Mouse (Mus musculus) midbrain, embryonic 14.5 days (tissue): Measurements from ENCODE around the gene Megf6. TPM values are rescaled to one million over a fixed set of nuclear protein-coding genes. Genes with fewer than 3 reads are reported as not detected.

Experiments used
- ATAC-seq: fragments of 200-750 bp; cut with Nextera tagmentation; 2 replicates; pipeline ENCODE4 v1.8.0; 2017; ENCODE audit warnings: moderate number of reproducible peaks, moderate library complexity; ENCODE audit not compliant: low FRiP score, low TSS enrichment
- DNase-seq: peaks from one replicate; pipeline ENCODE4 v3.0.0-alpha.2; 2015
- H3K27ac ChIP-seq: fragments of 300-500 bp; sonication (generic); replicated peaks from 2 replicates; pipeline ENCODE4 v1.5.1; 2014; ENCODE audit warnings: mild to moderate bottlenecking, low read depth, low read length, moderate library complexity
- H3K27me3 ChIP-seq: fragments of 300-500 bp; sonication (generic); 2 replicates; pipeline ENCODE4 v1.6.1; 2014; ENCODE audit warnings: low read length, control low read depth, mixed read lengths; ENCODE audit not compliant: control insufficient read depth, insufficient read depth
- H3K36me3 ChIP-seq: fragments of 300-500 bp; sonication (generic); 2 replicates; pipeline ENCODE4 v1.6.1; 2014; ENCODE audit warnings: low read length, control low read depth; ENCODE audit not compliant: control insufficient read depth, insufficient read depth
- H3K4me1 ChIP-seq: fragments of 300-500 bp; sonication (generic); 2 replicates; pipeline ENCODE4 v1.6.1; 2014; ENCODE audit warnings: mild to moderate bottlenecking, antibody characterized with exemption, low read length, control low read depth; ENCODE audit not compliant: control insufficient read depth, insufficient read depth
- H3K4me2 ChIP-seq: fragments of 300-500 bp; sonication (generic); 2 replicates; pipeline ENCODE4 v1.6.1; 2014; ENCODE audit warnings: mild to moderate bottlenecking, low read length, moderate library complexity
- H3K4me3 ChIP-seq: fragments of 300-500 bp; sonication (generic); replicated peaks from 2 replicates; pipeline ENCODE4 v1.5.1; 2014; ENCODE audit warnings: low read depth, low read length
- H3K9ac ChIP-seq: fragments of 300-500 bp; sonication (generic); replicated peaks from 2 replicates; pipeline ENCODE4 v1.6.1; 2014; ENCODE audit warnings: mild to moderate bottlenecking, low read length, moderate library complexity
- H3K9me3 ChIP-seq: fragments of 300-500 bp; sonication (generic); 2 replicates; pipeline ENCODE4 v1.6.1; 2016; ENCODE audit warnings: low read length, control low read depth, mixed read lengths; ENCODE audit not compliant: control insufficient read depth
- WGBS: fragments of 180-500 bp; shearing (Covaris S2); extraction: QIAGEN DNeasy Blood & Tissue Kit; methylation state at CpG from one replicate; pipeline ENCODE4 v1.1.7; 2014; 5-methylcytosine and 5-hydroxymethylcytosine counted together
- polyA plus RNA-seq: library from polyadenylated mRNA; unstranded; fragments of >200 nt; fragmentation: Nextera tagmentation; extraction: Ambion mirVana; gene quantifications from 2 replicates; pipeline ENCODE4 v1.2.1, GENCODE M21; 2014

The Megf6 gene
- polyA plus RNA-seq, 1 experiment from 2014 or later: 8.4 TPM

- ATAC-seq (no peak), DNase-seq (no peak)
- H3K4me2 ChIP-seq: no peak overlapping the region
- H3K9me3 ChIP-seq: no peaks in the 10 kb centered on the region
- H3K27me3 ChIP-seq: no peaks in the 10 kb centered on the region
- H3K4me3 ChIP-seq: no peak overlapping the region
- no peak overlapping the region for H3K9ac ChIP-seq
- no peaks in the 10 kb centered on the region for H3K4me1 ChIP-seq
- no peak overlapping the region for H3K27ac ChIP-seq
- WGBS: 82% methylated on average over 8 of the region's 8 CpGs
- H3K36me3 ChIP-seq: no peaks in the 10 kb centered on the region
Measured at GRCm38 (mm10) chr4:154188948-154189347, 18.4 kb downstream of the Megf6 start.

GRCm38 (mm10) chr4:154197961-154198360, 27.4 kb downstream of the Megf6 start:
- ATAC-seq (no peak), DNase-seq (no peak)
- Histone ChIP-seq H3K4me2 (no peak overlapping the region), H3K9me3 (no peaks in the 10 kb centered on the region), H3K27me3 (no peaks in the 10 kb centered on the region), H3K36me3 (no peaks in the 10 kb centered on the region), H3K27ac (no peak overlapping the region), H3K9ac (no peak overlapping the region), H3K4me1 (peaks cover 10% of the 10 kb centered on the region), H3K4me3 (no peak overlapping the region)
- 50% methylated on average over 6 of the region's 6 CpGs for WGBS

GRCm38 (mm10) chr4:154198377-154198961, 27.9 kb downstream of the Megf6 start:
- no peak overlapping the region for H3K4me3 ChIP-seq
- ATAC-seq: no peak
- H3K4me1 ChIP-seq: peaks cover 10% of the 10 kb centered on the region
- 8% methylated on average over 7 of the region's 7 CpGs for WGBS
- no peaks in the 10 kb centered on the region for H3K27me3 ChIP-seq
- H3K4me2 ChIP-seq: 0 out of 2 replicates have a peak overlapping the region, but pooled peaks have one; percentile 2
- H3K36me3 ChIP-seq: no peaks in the 10 kb centered on the region
- H3K9me3 ChIP-seq: no peaks in the 10 kb centered on the region
- no peak overlapping the region for H3K9ac ChIP-seq
- H3K27ac ChIP-seq: peak overlapping the region; percentile 37; the same call in 1 of the 2 replicates
- peak; percentile 60 for DNase-seq

GRCm38 (mm10) chr4:154201511-154201910, 31.0 kb downstream of the Megf6 start:
- 71% methylated on average over 5 of the region's 5 CpGs for WGBS
- no peak for ATAC-seq
- Histone ChIP-seq H3K27ac (no peak overlapping the region), H3K36me3 (no peaks in the 10 kb centered on the region), H3K27me3 (no peaks in the 10 kb centered on the region), H3K9ac (no peak overlapping the region), H3K4me1 (peaks cover 10% of the 10 kb centered on the region), H3K4me3 (no peak overlapping the region), H3K4me2 (no peak overlapping the region), H3K9me3 (no peaks in the 10 kb centered on the region)
- DNase-seq: no peak

- no peak overlapping the region for H3K4me3 ChIP-seq
- no peaks in the 10 kb centered on the region for H3K9me3 ChIP-seq
- H3K9ac ChIP-seq: peak overlapping the region; percentile 12; the same call in 1 of the 2 replicates
- H3K36me3 ChIP-seq: no peaks in the 10 kb centered on the region
- H3K4me2 ChIP-seq: no peak overlapping the region
- DNase-seq (no peak), ATAC-seq (no peak)
- no peaks in the 10 kb centered on the region for H3K27me3 ChIP-seq
- no peak overlapping the region for H3K27ac ChIP-seq
- WGBS: 74% methylated on average over 7 of the region's 7 CpGs
- no peaks in the 10 kb centered on the region for H3K4me1 ChIP-seq
Measured at GRCm38 (mm10) chr4:154204532-154204931, 34.0 kb downstream of the Megf6 start.

- DNase-seq (no peak), ATAC-seq (no peak)
- Histone ChIP-seq H3K9ac (no peak overlapping the region), H3K9me3 (no peaks in the 10 kb centered on the region), H3K4me2 (no peak overlapping the region), H3K4me3 (no peak overlapping the region), H3K27me3 (no peaks in the 10 kb centered on the region), H3K27ac (no peak overlapping the region), H3K4me1 (no peaks in the 10 kb centered on the region), H3K36me3 (no peaks in the 10 kb centered on the region)
- 84% methylated on average over 5 of the region's 5 CpGs for WGBS
Measured at GRCm38 (mm10) chr4:154205392-154205791, 34.9 kb downstream of the Megf6 start.

GRCm38 (mm10) chr4:154207261-154207660, 36.7 kb downstream of the Megf6 start:
- Histone ChIP-seq H3K27ac (no peak overlapping the region), H3K4me3 (no peak overlapping the region), H3K27me3 (no peaks in the 10 kb centered on the region), H3K9me3 (no peaks in the 10 kb centered on the region), H3K9ac (no peak overlapping the region), H3K4me2 (no peak overlapping the region), H3K36me3 (no peaks in the 10 kb centered on the region), H3K4me1 (no peaks in the 10 kb centered on the region)
- ATAC-seq: no peak; the same call in 1 of the 2 replicates
- WGBS: 13% methylated on average over 5 of the region's 5 CpGs
- DNase-seq: peak; percentile 92

GRCm38 (mm10) chr4:154209054-154209453, 38.5 kb downstream of the Megf6 start:
- H3K27me3 ChIP-seq: no peaks in the 10 kb centered on the region
- H3K27ac ChIP-seq: no peak overlapping the region
- no peak for DNase-seq
- no peaks in the 10 kb centered on the region for H3K9me3 ChIP-seq
- ATAC-seq: no peak
- H3K9ac ChIP-seq: no peak overlapping the region
- H3K4me1 ChIP-seq: no peaks in the 10 kb centered on the region
- no peak overlapping the region for H3K4me2 ChIP-seq
- no peak overlapping the region for H3K4me3 ChIP-seq
- 73% methylated on average over 6 of the region's 6 CpGs for WGBS
- H3K36me3 ChIP-seq: no peaks in the 10 kb centered on the region

GRCm38 (mm10) chr4:154209825-154210224, 39.3 kb downstream of the Megf6 start:
- no peak overlapping the region for H3K4me2 ChIP-seq
- DNase-seq (no peak), ATAC-seq (no peak)
- no peaks in the 10 kb centered on the region for H3K9me3 ChIP-seq
- H3K27ac ChIP-seq: no peak overlapping the region
- no peak overlapping the region for H3K4me3 ChIP-seq
- no peaks in the 10 kb centered on the region for H3K36me3 ChIP-seq
- no peaks in the 10 kb centered on the region for H3K27me3 ChIP-seq
- 16% methylated on average over 3 of the region's 3 CpGs for WGBS
- H3K4me1 ChIP-seq: no peaks in the 10 kb centered on the region
- no peak overlapping the region for H3K9ac ChIP-seq
